Mouse (Mus musculus) heart, postnatal 4 days (tissue): Measurements from ENCODE around the gene Olfr965. TPM values are rescaled to one million over a fixed set of nuclear protein-coding genes. Genes with fewer than 3 reads are reported as not detected.
"Not testable (repeated sequence)": the region's sequence is repeated elsewhere in the genome, so short reads cannot be mapped to it uniquely, and the experiment has no call there.

Source experiments
- DNase-seq: peaks from one replicate; pipeline ENCODE4 v3.0.0; 2021
- total RNA-seq, 2 experiments: library from RNA; stranded (reverse); gene quantifications; 2 replicates each; pipeline ENCODE4 v1.2.3; 2021

Olfr965 gene
- total RNA-seq: not detected

DNA sequence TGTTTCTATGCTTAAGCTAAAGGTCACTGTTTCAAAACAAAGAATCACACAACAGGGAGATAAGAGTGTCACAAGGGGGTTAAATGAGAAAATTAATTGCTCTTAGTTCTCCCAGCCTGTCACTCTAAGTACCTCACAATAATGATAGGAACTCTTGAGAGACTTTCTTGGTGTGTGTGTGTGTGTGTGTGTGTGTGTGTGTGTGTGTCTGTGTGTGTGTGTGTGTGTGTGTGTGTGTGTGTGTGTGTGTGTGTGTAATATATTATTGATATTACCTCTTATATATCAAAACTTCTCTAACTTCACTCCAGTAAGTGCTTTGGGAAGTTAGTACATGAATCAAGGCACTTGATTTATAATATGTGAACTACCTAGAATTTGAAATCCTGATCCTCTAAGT lies at the start of gene Olfr965:
Gene Olfr965 (plus strand): TSS at position 301 of the 400 bp plus-strand sequence.
- no peak for DNase-seq

- DNase-seq: no peak
Measured at GRCm38 (mm10) chr9:39666905-39667304, 44.2 kb upstream of the Olfr965 start, which contains the start of gene Olfr963. Gene Olfr963, plus strand, starts transcription at chr9:39667205.

- no peak for DNase-seq
Measured at GRCm38 (mm10) chr9:39669723-39670122, 41.4 kb upstream of the Olfr965 start.

GRCm38 (mm10) chr9:39674820-39675219 lies 36.3 kb upstream of the Olfr965 start:
- no peak for DNase-seq

DNA sequence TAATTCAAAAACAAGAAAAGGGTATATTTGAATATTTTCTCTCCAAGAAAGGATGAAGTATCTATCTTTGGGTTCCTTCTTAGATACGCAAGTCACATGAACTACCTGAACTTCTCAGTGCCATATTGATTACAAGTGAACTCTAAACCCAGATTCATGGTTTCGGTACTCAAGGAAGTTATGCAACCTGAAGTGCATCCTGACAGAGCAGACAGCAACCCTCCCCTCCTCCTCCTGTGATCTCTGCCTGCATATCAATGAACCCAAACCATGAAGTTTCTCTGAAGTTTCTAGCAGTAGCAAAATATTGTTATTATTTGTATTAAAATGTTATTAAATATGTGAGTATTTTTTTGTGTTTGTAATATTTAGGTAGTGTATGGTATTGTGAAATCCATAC lies 32.6 kb upstream of the Olfr965 start:
- DNase-seq: no peak

DNA sequence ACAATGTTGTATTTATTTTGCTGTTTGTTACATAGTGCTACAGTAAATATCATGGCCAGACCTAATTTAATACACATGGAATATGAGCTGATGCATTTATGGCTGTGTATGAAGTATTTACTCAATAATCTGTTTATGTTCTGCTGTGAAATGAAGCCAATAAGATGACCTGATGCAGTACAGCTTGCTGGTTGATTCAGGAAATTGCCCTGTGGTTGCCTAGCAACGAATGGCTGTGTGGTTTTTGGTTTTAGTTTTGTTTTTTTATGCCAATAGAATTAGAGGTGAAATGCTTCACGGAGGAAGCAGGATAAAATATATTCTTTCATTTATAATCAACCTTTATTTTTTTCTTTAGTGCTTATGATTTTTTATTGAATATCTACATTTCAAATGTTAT lies 31.9 kb upstream of the Olfr965 start:
- no peak for DNase-seq

- DNase-seq: not testable (repeated sequence)
Measured at GRCm38 (mm10) chr9:39701123-39701522, 10.0 kb upstream of the Olfr965 start.

DNA sequence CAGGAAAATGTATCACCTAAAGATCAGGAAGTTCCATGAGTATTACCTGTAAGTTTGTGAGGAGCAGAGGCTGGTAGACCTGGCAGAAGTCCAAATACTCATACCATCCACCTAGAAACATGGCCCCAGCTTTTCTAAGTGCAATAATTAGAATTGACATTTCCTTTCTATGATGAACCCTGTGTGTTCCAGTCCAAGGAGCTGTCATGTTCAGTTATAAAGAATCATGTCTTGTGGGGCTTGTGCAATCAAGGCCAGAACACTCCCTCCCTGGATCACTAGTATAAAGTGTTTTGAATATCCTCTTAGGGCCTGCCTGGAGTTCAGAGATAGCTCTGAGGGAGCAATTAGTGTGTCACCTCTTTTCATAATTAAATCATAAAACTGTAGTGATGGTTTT lies 4.1 kb upstream of the Olfr965 start, which contains the start of gene Olfr149:
Gene Olfr149 (minus strand): TSS at position 101 of the 400 bp plus-strand sequence.
- no peak for DNase-seq

DNA sequence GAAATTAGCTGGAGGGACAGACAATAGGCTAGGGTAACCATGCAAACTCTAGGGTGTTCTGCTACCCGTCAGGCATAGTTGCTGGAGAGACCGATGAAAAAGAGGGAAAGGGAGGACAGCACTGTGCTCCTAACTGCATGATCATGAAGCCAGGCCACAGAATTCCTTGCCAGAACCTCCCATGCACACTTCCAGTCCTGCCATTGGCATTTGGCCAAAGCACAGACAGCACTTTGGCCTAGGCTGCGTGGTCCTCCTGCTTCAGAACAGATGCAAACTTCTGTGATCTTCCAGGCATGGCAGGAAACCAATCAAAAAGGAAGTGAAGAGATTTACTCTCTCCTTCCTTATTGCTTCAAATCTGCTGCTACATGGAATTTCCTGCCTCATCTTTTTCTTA lies 2.2 kb upstream of the Olfr965 start:
- DNase-seq: peak; percentile 50

- DNase-seq: no peak
Measured at GRCm38 (mm10) chr9:39730678-39731077, 19.5 kb downstream of the Olfr965 start, which contains the start of gene Olfr150. Gene Olfr150, plus strand, starts transcription at chr9:39730978.

- no peak for DNase-seq
Measured at GRCm38 (mm10) chr9:39740741-39741140, 29.6 kb downstream of the Olfr965 start.

DNA sequence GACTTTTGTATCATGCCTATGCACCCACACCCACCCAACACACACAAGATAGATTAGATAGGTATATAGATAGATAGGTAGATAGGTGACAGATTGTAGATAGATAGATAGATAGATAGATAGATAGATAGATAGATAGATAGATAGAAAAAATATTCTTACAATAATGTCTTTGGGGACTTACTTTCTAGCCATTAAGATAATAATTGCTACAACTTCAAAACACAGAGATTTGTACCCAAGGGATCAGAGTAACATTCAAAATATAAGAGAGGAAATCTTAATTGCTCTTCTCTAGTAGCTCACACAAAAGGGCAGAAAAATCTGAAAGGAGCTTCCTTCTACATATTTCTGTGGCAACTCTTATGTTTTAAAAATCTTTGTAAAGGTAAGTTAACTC lies 34.8 kb downstream of the Olfr965 start, which contains the start of gene Olfr967:
Gene Olfr967 (plus strand): TSS at position 301 of the 400 bp plus-strand sequence.
- DNase-seq: no peak

GRCm38 (mm10) chr9:39746428-39746827 lies 35.3 kb downstream of the Olfr965 start:
- DNase-seq: no peak

Other genes with a start within 250 kb of the Olfr965 start
- not detected for gene Olfr955, start 239.4 kb upstream of the Olfr965 start, total RNA-seq
- not detected for gene Olfr44, start 217.4 kb upstream of the Olfr965 start, total RNA-seq
- not detected for gene Olfr957, start 195.5 kb upstream of the Olfr965 start, total RNA-seq
- gene Olfr958, start 157.3 kb upstream of the Olfr965 start, total RNA-seq: not detected
- not detected for gene Olfr959, start 135.8 kb upstream of the Olfr965 start, total RNA-seq
- 1 to 10 TPM; 7.8 to 8.0 TPM for gene AW551984, start 107.0 kb upstream of the Olfr965 start, total RNA-seq
- gene Olfr148, start 100.7 kb upstream of the Olfr965 start, total RNA-seq: not detected
- not detected for gene Olfr960, start 90.0 kb upstream of the Olfr965 start, total RNA-seq
- gene Olfr961, start 66.3 kb upstream of the Olfr965 start, total RNA-seq: not detected
- gene Olfr963, start 44.1 kb upstream of the Olfr965 start, total RNA-seq: not detected
- gene Olfr149, start 4.2 kb upstream of the Olfr965 start, total RNA-seq: not detected
- gene Olfr150, start 19.6 kb downstream of the Olfr965 start, total RNA-seq: not detected
- gene Olfr967, start 34.9 kb downstream of the Olfr965 start, total RNA-seq: not detected
- gene Olfr968, start 71.9 kb downstream of the Olfr965 start, total RNA-seq: not detected
- gene Olfr969, start 79.6 kb downstream of the Olfr965 start, total RNA-seq: not detected
- not detected for gene Olfr970, start 97.5 kb downstream of the Olfr965 start, total RNA-seq
- not detected for gene Olfr971, start 125.5 kb downstream of the Olfr965 start, total RNA-seq
- not detected for gene Olfr972, start 155.1 kb downstream of the Olfr965 start, total RNA-seq
- gene Olfr229, start 196.0 kb downstream of the Olfr965 start, total RNA-seq: not detected
- gene Olfr974, start 226.1 kb downstream of the Olfr965 start, total RNA-seq: not detected
- not detected for gene Olfr975, start 240.7 kb downstream of the Olfr965 start, total RNA-seq
- not detected for gene Olfr976, start 249.8 kb downstream of the Olfr965 start, total RNA-seq